Mouse (Mus musculus) stomach, postnatal 0 days (tissue): ENCODE results near the gene Gcg.

Experiments used
- CTCF ChIP-seq: IDR thresholded peaks from 2 replicates; pipeline ENCODE4 v1.5.1; 2016; ENCODE audit warnings: antibody characterized with exemption, low read depth, mild to moderate bottlenecking, moderate library complexity
- EP300 ChIP-seq: optimal IDR thresholded peaks from 2 replicates; pipeline ENCODE3; 2016; ENCODE audit warnings: antibody characterized with exemption

- TF ChIP-seq CTCF (no peak), EP300 (no peak)
Measured at GRCm38 (mm10) chr2:62504269-62504796, 20.9 kb upstream of the Gcg start.
